Mouse (Mus musculus): ENCODE measurements around the gene Pdlim7.

Gene Pdlim7

DNA sequence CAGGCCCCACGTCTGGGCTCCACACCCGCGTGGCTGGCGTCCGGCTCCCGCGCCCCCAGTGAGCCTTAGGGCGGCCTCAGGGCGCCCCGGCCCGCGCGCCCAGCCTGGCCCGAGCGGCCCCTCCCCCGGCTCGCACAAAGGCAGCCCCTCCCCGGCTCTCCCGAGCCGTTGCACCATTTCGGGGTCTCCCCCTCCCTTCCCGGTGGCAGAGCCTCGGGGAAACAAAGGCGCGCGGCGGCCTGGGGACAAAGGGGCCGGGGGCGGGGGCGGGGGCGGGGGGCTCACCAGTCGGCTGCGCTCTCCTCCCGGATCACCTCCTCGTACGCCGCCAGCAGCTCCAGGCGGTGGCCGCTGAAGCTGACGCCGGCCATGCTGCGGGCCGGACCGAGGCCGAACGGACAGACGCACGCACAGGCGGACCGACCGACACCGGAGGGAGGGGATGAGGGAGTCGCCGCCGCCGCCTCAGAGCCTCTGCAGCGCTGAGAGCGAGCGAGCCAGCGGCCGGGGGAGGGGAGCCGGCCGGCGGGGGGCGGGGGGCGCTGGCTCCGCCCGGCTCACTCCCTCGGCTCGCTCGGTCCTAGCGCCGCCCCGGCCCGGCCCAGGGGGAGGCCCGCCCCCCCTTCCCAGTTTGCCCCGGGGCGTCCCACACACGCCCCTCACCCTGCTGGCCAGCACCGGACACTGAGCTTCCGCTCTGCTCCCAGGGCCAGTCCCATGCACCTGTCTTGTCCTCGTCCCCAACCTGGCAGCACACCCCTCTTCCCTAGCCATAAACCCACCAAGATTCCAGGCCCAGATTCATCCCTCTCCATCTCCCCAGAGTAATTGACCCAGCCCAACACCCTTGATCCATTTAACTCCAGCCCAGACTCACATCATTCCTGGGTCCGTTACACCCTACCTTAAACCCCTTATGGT is 25.6 kb downstream of the Pdlim7 start, which contains the start of gene Dbn1:
Dbn1 (minus strand) TSS at position 534 of the 921 bp plus-strand sequence.
- ATAC-seq (ENCODE audit: insufficient number of reproducible peaks, low FRiP score, low TSS enrichment) = 0 out of 2 replicates have a peak, but pooled peaks have one; percentile 38

DNA sequence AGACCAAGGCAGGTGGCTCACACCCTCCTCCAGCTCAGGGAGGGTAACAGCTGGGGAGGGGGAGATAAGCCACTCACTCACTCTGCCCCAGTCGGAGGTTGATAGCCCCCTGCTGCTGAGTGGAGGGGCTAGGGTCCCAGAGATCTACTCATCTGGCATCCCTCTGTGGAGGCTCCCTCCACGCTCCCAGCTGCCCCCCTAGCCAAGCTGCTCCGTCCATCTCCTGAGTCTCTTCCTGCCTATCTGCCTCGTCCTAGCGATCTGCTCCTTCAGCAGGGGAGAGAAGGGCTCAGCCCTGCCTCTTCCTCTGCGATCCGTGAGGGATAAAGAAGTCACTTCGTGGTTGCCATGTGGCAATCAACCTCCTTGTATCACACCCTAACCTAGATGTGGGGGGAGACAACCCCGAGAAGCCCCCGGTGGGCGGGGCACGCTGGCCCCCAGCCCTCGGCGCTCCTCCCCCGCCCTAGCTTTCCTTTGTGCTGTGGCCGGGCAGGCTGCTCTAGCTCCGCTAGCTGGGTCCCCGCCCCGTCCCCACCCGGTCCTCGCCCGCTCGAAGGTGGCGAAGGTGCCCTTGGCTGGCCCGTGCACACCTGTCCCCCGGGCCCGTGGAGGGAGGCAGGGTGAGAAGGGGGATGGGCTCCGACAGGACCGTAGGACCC is 26.4 kb downstream of the Pdlim7 start:
- no peak for ATAC-seq (ENCODE audit: insufficient number of reproducible peaks, low FRiP score, low TSS enrichment)

DNA sequence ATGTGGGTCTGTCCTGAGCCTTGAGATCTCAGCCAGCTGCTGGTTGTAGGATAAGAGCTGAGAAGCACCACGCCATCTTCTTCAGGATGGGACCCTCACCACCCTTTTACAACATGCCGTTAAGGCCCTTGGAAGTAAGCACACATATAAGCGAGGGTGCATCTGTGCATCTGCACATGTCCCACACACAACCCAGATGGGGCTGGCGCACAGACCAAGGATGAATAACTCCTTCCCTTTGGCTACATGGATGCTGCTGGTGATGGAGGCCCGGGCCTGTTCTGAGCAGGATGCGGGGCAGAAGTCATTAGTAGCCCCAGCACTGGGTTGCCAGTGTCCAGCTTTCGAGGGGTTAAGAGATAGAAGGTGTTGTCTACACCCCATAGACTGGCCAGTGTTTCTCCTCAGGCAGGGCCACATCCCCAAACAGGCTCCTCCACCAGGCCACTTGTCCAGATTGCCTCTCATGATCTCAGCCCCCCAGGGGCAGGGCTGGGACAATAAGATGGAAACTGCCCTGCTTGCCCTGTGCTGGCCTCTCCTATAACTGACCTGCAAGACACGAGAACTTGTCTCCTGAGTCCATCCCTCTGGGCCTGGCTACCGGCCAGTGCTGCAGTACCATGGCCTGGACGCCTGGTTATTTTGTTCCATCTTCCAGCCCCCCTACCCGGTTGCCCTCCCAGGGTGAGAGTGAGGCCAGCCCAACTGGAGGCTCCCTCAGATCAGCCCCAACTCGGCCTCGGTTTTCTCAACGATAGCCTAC is 27.3 kb downstream of the Pdlim7 start:
- no peak for ATAC-seq (ENCODE audit: insufficient number of reproducible peaks, low FRiP score, low TSS enrichment)

DNA sequence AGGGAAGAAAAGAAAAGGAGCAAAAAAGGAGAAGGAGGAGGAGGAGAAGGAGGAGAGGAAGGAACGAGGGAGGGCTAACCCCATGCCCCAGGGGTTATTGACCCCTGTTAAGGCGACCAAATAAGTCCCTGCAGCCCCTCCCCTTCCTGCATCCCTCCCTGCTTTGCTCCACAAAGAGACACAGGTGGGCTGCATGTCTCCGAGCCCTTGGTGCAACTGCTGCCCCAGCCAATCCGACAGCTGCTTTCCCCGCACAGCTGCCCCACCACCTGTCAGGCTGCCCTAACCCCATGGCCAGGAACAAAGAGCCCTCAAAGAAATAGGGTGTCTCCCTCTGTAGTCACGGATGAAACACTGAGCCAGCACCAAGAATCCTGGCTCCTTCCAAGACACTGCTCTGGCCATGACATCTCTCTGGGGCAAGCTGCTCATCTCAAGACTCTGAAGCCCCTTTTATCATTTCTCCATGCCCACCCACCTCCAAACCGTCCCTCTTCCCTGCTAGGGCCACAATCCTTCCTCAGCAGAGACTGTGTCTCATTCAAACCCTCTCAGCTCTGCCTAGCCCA is 28.9 kb downstream of the Pdlim7 start:
- ATAC-seq (ENCODE audit: insufficient number of reproducible peaks, low FRiP score, low TSS enrichment) = no peak

DNA sequence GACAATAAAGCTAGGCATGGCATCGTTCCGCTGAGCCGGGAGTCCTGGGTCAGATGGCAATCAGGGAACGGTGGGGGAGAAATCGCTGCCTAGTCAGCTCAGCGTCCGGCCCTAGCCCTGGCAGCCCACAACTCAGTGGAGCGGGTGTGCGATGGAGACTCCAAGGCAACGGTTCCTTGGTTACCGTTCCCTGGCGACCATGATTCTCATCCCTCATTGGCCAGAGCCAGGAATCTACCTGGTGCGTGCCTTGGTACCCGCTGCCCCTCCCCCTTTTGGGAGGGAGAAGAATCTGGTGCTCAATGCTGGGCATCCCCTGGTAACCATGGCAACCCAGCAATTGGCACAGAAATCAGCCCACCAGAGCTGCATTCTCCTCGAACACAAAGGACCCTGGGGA is 29.9 kb downstream of the Pdlim7 start:
- ATAC-seq (ENCODE audit: insufficient number of reproducible peaks, low FRiP score, low TSS enrichment) = no peak

DNA sequence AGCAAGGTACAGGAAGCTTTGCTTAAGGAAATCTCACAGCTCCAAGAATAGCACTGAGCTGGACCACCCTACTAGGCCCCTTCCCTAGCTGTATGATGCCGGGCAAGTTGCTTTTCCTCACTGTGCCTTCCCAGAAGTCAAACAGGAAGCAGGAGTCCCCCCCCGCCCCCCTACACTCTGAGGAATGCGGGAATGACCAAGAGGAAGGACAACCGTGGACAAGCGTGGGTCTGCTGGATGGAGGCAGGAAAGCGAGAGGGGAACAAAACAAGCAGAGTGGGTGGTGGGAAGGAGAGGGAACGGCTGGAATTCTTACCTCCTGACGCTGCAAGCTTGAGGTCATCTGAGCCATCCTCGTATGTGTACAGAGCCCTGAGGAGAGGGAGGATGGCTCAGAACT is 30.4 kb downstream of the Pdlim7 start:
- ATAC-seq (ENCODE audit: insufficient number of reproducible peaks, low FRiP score, low TSS enrichment) = no peak

DNA sequence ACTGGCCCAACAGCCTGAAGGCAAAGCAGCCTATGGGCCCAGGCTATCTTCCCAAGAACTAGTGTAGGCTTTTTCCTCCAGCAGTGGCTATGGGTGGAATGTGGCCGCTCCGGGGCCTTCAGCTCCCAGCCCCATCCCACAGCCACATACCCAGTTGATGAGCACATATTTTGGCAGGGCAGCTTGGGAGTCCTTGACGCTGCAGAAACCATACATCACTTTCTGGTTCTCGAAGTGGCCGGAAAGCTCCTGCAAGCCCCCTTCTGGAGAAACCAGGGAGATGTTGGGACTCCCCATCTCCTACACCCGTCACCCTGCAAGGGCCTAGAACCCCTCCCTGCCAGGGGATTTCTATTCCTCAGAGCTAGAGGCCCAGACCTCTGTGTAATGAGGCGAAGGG is 30.9 kb downstream of the Pdlim7 start:
- ATAC-seq (ENCODE audit: insufficient number of reproducible peaks, low FRiP score, low TSS enrichment) = no peak

DNA sequence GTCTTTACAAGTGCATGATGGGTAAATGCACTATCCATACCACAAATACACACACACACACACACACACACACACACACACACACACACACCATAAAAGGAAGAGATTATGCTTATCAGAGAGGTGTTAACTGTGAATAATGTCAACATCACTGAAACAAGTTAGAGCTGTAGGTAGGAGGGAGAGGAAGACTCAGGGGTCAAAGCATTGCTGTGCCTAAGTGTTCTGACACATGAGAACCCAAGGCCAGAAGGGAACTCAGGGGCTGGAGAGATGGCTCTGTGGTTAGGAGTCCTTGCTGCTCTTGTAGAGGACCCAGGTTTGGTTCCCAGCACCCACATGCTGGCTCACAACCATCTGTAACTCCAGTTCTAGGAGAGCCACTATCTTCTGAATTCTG is 33.5 kb downstream of the Pdlim7 start:
- no peak for ATAC-seq (ENCODE audit: insufficient number of reproducible peaks, low FRiP score, low TSS enrichment)

DNA sequence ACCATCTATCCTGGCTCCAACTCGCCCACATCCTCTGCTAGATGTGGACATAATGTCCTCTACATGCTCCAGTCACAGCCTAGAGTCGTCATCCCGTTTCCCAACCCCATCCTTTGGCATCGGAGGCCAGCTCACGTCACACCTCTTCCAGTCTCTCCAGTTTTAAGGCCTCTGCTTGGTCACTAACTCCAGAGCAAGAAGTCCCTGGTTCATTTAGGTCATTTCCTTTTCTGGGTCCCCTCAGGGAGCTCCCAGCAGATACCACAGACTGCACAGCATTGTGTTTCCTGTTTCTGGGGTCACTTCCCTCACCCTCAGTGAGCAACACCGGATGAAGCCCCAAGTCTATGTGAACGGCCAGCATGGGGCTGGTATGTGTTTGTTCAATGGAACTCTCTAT is 34.5 kb downstream of the Pdlim7 start:
- no peak for ATAC-seq (ENCODE audit: insufficient number of reproducible peaks, low FRiP score, low TSS enrichment)

DNA sequence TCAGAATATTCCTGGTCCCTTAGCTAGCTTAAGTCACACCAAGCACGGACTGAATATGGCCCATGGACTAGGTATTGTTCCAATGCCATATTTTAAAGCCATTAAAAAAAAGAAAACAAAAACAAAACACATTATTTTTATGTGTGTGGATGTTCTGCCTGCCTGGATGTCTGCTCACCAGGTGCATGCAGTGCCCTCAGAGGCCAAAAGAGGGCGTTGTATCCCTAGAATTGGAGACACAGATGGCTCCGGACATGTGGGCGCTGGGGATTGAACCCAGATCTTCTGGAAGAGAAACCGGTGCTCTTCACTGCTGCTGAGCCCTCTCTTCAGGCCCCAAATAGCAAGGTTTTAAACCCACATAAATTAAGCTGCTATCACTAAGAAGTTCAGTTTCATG is 35.4 kb downstream of the Pdlim7 start:
- ATAC-seq (ENCODE audit: insufficient number of reproducible peaks, low FRiP score, low TSS enrichment) = no peak

DNA sequence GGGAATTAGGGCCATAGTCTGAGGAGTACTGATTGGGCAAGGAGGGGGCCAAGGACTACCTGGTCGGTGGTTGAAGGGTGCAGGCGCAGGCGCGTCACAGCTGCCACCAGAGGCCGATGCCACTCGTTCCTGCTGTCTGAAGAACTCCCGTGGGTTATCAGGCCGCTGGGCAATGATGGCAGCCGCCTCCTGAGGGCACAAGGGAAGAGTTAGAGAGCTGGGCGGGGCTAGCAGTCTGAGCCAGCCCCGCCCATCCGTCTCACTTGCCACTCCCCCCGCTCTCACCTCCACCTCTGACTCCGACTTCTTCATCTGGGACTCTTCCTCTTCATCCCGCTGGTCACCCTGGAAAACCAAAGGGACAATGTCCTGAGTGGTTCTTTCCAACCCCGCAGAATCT is 36.0 kb downstream of the Pdlim7 start:
- no peak for ATAC-seq (ENCODE audit: insufficient number of reproducible peaks, low FRiP score, low TSS enrichment)

DNA sequence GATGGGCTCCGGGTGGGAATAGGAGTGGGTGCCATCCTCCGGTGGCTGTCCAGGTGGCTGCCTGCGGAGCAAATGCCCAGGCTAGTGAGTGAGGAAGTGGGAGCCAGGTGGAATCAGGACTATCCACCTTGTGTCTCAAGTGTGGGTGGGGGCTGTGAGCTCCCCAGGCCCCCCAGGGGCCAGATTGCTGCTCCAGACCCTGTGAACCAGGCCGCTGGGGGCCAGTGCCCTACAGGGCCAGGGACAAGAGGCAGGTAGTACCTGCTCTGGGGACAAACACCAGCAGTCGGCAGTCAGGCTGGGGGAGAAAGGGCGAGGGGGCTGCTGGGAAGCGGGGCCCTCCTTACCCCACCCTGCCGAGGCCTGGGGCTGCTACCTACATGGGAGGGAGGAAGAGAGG is 37.2 kb downstream of the Pdlim7 start:
- ATAC-seq (ENCODE audit: insufficient number of reproducible peaks, low FRiP score, low TSS enrichment) = no peak

DNA sequence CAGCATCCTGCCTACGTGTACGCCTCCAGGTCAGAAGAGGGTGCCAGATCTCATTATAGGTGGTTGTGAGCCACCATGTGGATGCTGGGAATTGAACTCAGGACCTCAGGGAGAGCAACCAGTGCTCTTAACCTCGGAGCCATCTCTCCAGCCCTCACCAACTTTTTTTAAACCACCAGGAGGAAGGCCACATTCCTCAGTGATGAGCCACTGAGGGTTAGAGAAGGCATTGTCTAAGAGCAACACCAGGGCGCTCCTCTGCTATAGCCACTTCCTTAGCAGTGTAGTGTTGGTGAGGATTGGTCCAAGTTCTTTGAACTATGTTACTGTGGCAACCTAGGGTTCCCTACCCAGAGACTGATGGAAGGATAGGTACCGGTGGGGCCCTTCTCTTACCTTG is 37.7 kb downstream of the Pdlim7 start:
- no peak for ATAC-seq (ENCODE audit: insufficient number of reproducible peaks, low FRiP score, low TSS enrichment)

DNA sequence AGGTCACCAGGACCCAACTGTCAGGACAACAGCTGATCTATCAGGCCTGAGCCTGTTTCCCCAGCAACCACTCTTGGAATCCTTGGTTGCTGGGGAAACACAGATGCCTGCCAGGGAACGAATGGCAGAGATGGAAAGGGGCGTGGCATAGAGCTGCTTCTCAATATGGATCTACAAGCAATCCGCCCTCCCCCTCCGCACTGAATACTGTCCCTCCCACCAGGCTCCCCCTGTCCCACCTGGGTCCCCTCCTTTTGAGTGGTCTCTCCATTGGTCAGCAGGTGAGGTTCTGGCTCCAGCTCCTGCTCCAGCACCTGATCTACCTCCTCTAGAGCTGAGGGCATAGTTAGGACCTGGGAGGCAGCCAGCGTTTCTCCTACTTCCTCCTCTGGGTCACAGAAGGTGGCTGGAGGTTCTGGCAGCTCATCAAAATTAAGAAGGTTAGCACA is 38.8 kb downstream of the Pdlim7 start:
- no peak for ATAC-seq (ENCODE audit: insufficient number of reproducible peaks, low FRiP score, low TSS enrichment)

DNA sequence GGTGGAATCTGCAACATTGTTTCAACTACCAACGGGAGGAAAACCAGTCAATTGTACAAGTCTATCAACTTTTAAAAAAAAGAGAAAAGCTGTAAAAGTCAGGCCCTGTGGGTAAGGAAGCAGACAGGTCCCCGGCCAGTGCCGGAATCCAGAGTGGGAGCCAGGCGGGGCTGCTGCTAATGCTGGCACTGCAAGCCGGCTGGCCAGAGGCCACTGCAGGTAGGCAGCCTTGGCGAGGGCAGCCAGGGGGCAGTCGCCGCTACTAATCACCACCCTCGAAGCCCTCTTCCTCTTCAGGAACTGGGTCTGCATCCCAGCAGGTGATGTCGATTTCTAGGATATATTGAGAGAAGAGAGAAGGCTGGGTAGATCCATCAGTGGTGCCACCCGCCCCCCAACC is 39.5 kb downstream of the Pdlim7 start:
- ATAC-seq (ENCODE audit: insufficient number of reproducible peaks, low FRiP score, low TSS enrichment) = no peak

DNA sequence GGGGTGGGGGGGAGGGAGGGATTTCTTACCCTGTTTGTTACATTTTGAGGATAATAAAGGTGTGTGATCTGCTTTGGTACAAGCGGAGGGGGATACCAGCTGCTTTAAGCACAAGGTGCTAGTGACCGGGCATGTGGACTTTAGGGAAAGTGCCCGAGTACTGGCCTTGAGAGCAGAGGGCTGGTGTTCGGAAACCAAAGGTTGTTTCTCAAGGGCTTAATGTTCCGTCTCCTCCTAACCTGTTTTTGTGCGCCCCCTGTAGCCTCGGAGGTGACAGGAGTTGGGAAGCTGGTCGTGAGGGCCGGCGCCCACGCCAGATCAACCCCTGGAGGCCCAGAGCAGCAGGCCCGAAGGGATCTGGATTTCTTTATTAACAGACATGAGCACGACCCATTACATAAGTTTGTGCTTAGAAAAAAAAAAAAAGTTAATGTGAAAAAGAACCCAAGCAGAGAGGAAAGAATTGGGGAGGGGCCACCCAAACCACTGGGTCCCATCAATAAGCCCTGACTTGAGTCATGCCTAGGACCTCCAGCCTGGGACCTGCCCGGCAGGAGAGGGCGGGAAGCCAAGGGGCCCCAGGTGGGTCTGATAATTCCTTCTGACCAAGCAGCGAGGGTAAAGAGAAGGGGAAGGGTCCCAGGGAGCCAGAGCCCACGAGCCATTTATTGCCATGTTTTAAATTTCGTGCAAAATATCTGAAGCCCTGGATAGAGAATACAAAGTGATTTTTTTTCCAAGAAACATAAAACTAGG is 40.2 kb downstream of the Pdlim7 start:
- ATAC-seq (ENCODE audit: insufficient number of reproducible peaks, low FRiP score, low TSS enrichment) = no peak

DNA sequence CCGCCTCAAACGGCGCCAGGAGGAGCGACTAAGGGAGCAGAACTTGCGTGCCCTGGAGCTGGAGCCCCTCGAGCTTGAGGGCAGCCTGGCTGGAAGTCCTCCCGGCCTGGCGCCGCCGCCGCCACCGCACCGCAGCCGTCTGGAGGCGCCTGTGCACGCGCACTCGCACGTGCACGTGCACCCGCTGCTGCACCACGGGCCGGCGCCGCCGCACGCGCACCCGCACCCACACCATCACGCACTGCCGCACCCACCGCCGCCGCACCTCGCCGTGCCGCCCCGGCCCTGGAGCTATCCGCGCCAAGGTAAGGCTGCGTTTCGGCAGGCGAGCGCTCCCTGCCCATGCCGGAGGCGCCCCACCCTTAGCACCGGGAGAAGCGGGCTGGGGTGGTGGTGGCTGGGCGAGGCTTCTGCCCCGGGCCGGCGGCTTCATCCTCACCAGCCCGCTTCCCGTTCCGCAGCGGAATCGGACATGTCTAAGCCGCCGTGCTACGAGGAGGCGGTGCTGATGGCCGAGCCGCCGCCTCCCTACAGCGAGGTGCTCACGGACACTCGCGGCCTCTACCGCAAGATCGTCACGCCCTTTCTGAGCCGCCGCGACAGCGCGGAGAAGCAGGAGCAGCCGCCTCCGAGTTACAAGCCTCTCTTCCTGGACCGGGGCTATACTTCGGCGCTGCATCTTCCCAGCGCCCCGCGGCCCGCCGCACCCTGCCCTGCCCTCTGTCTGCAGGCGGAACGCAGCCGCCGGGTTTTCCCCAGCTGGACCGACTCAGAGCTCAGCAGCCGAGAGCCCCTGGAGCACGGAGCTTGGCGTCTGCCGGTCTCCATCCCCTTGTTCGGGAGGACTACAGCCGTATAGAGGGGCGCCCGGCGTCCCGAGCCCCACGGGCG is 41.1 kb downstream of the Pdlim7 start:
- peak; percentile 11; the same call in 1 of the 2 replicates for ATAC-seq (ENCODE audit: insufficient number of reproducible peaks, low FRiP score, low TSS enrichment)

DNA sequence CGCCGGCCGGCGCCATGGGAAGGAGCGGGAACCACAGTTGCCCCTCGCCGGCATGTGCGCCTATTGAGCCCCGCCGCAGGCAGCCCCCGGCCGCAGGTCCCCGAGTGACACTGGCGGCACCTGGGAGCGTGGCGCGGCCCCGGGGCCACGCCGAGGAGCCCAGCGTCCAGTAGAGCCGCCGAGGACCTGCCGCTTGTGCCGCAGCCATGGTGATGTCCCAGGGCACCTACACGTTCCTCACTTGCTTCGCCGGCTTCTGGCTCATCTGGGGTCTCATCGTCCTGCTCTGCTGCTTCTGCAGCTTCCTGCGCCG is 41.7 kb downstream of the Pdlim7 start:
- ATAC-seq (ENCODE audit: insufficient number of reproducible peaks, low FRiP score, low TSS enrichment) = peak; percentile 4; the same call in 1 of the 2 replicates

All from cerebellum, adult (tissue).